Comparison of ENCODE assay signal across 15 mouse cellular contexts in genomic region chr16:78314026-78314425, GRCm38 (mm10). TPM values are rescaled to one million over a fixed set of nuclear protein-coding genes. Genes with fewer than 3 reads are reported as not detected.
A peak's percentile ranks its signal among the peaks of the same experiment; 100 is the strongest.
DNase-seq lines count a peak whose midpoint lies in the region; ATAC-seq and TF ChIP-seq lines count a peak whose summit lies in the region.
"Had no signal": no experiment of that assay in that cellular context is flagged by ENCODE, and none has a peak within 500 bp of the region (broad histone marks: within the 10 kb centered on the region; RNA-seq: fewer than 3 reads in every experiment).

No protein-coding gene starts in this region.

- H3K9ac ChIP-seq in heart, adult 2 months (ENCODE audit: low read depth, low read length) = no peak overlapping the region; the same call in 1 of the 2 replicates
- H3K9ac ChIP-seq in embryonic facial prominence, embryonic 13.5 days = no peak overlapping the region
- no peak overlapping the region for H3K9ac ChIP-seq in forebrain, postnatal 0 days
- H3K9ac ChIP-seq in midbrain, embryonic 11.5 days (ENCODE audit: low read length) = no peak overlapping the region
- H3K9ac ChIP-seq: lung, embryonic 15.5 days had no signal

- no peaks in the 10 kb centered on the region for H3K27me3 ChIP-seq in heart, adult 2 months (ENCODE audit: control insufficient read depth, insufficient read depth, low read length)
- H3K27me3 ChIP-seq in embryonic facial prominence, embryonic 13.5 days = no peaks in the 10 kb centered on the region
- H3K27me3 ChIP-seq in forebrain, postnatal 0 days (ENCODE audit: insufficient read depth, low read length) = no peaks in the 10 kb centered on the region
- H3K27me3 ChIP-seq in midbrain, embryonic 11.5 days (ENCODE audit: control insufficient read depth, insufficient read depth, low read length) = no peaks in the 10 kb centered on the region
- H3K27me3 ChIP-seq in thymus, adult 2 months (ENCODE audit: control insufficient read depth, insufficient read depth, low read length) = no peaks in the 10 kb centered on the region
- H3K27me3 ChIP-seq: lung, embryonic 15.5 days had no signal

- peak overlapping the region; percentile 65 for H3K27ac ChIP-seq in heart, adult 2 months
- H3K27ac ChIP-seq in embryonic facial prominence, embryonic 13.5 days = no peak overlapping the region
- no peak overlapping the region for H3K27ac ChIP-seq in forebrain, postnatal 0 days (ENCODE audit: low read depth, low read length)
- H3K27ac ChIP-seq in midbrain, embryonic 11.5 days (ENCODE audit: low read depth, low read length) = no peak overlapping the region
- no peak overlapping the region for H3K27ac ChIP-seq in thymus, adult 2 months (ENCODE audit: control insufficient read depth, insufficient read depth, low read length)
- H3K27ac ChIP-seq: lung, embryonic 15.5 days had no signal

- no peak for TF ChIP-seq CTCF in heart, adult 2 months (IDR thresholded peaks at IDR 0.05)
- TF ChIP-seq CTCF in forebrain, postnatal 0 days (IDR thresholded peaks at IDR 0.05; ENCODE audit: low read depth) = no peak
- no peak for TF ChIP-seq CTCF in thymus, adult 2 months (IDR thresholded peaks at IDR 0.05; ENCODE audit: borderline replicate concordance, control insufficient read depth, extremely low read depth, insufficient read depth, low read length, poor library complexity)

- no peak for DNase-seq in heart, adult 2 months
- no peak for DNase-seq in heart, postnatal 36 days
- DNase-seq in forebrain, postnatal 0 days = peak; percentile 9
- DNase-seq in midbrain, embryonic 11.5 days (ENCODE audit: low spot score, missing footprints) = no peak
- DNase-seq in thymus, adult 2 months = no peak
- DNase-seq in adrenal gland, postnatal 36 days = no peak
- no peak for DNase-seq in right cerebral cortex, adult 18-20 months
- DNase-seq: B cell, adult 2 months; kidney, postnatal 4 days; left cerebral cortex, postnatal 4 days; thymus, postnatal 14 days had no signal

- WGBS in heart, adult 2 months = 58% methylated on average over 6 of the region's 6 CpGs
- WGBS in embryonic facial prominence, embryonic 13.5 days = 42% methylated on average over 6 of the region's 6 CpGs
- 13% methylated on average over 6 of the region's 6 CpGs for WGBS in forebrain, postnatal 0 days
- WGBS in midbrain, embryonic 11.5 days = 48% methylated on average over 6 of the region's 6 CpGs
- 93% methylated on average over 6 of the region's 6 CpGs for WGBS in thymus, adult 2 months

- H3K79me2 ChIP-seq in heart, adult 2 months (replicated peaks; ENCODE audit: control insufficient read depth, insufficient read depth, low read length) = no peaks in the 10 kb centered on the region

- intact Hi-C loops in heart, adult 2 months (cut with DNase I) = no loop called here
- intact Hi-C loops in heart, postnatal 36 days (cut with DNase I) = no loop called here

- peak overlapping the region; percentile 38 for H3K4me2 ChIP-seq in embryonic facial prominence, embryonic 13.5 days
- H3K4me2 ChIP-seq in forebrain, postnatal 0 days (ENCODE audit: low read depth) = peak overlapping the region; percentile 37
- 0 out of 2 replicates have a peak overlapping the region, but pooled peaks have one; percentile 14 for H3K4me2 ChIP-seq in midbrain, embryonic 11.5 days
- H3K4me2 ChIP-seq: lung, embryonic 15.5 days had no signal

- TF ChIP-seq EP300 in heart, adult 2 months (IDR thresholded peaks at IDR 0.05; ENCODE audit: insufficient read depth, low read depth, low read length) = no peak

- H3K4me1 ChIP-seq in heart, adult 2 months (ENCODE audit: control insufficient read depth, insufficient read depth, low read length) = peaks cover 3% of the 10 kb centered on the region
- H3K4me1 ChIP-seq in embryonic facial prominence, embryonic 13.5 days = peaks cover 24% of the 10 kb centered on the region
- H3K4me1 ChIP-seq in forebrain, postnatal 0 days (ENCODE audit: insufficient read depth) = peaks cover 10% of the 10 kb centered on the region; the same call in 1 of the 2 replicates
- H3K4me1 ChIP-seq in midbrain, embryonic 11.5 days (ENCODE audit: control insufficient read depth, insufficient read depth, low read length) = peaks cover 18% of the 10 kb centered on the region; the same call in 1 of the 2 replicates
- no peaks in the 10 kb centered on the region for H3K4me1 ChIP-seq in thymus, adult 2 months (replicated peaks; ENCODE audit: control insufficient read depth, insufficient read depth, low read length)

- no peaks in the 10 kb centered on the region for H3K9me3 ChIP-seq in embryonic facial prominence, embryonic 13.5 days
- H3K9me3 ChIP-seq in forebrain, postnatal 0 days (ENCODE audit: low read length) = no peaks in the 10 kb centered on the region
- no peaks in the 10 kb centered on the region for H3K9me3 ChIP-seq in midbrain, embryonic 11.5 days (ENCODE audit: control insufficient read depth, low read length)
- H3K9me3 ChIP-seq: lung, embryonic 15.5 days had no signal

- H3K36me3 ChIP-seq in heart, adult 2 months (ENCODE audit: control insufficient read depth, insufficient read depth, low read length) = peaks cover 3% of the 10 kb centered on the region; the same call in 1 of the 2 replicates
- no peaks in the 10 kb centered on the region for H3K36me3 ChIP-seq in embryonic facial prominence, embryonic 13.5 days
- H3K36me3 ChIP-seq in forebrain, postnatal 0 days (ENCODE audit: insufficient read depth) = 0 out of 2 replicates have a peak, but pooled peaks cover 3% of the 10 kb centered on the region
- no peaks in the 10 kb centered on the region for H3K36me3 ChIP-seq in midbrain, embryonic 11.5 days (ENCODE audit: control insufficient read depth, insufficient read depth, low read length)
- H3K36me3 ChIP-seq in thymus, adult 2 months (ENCODE audit: control insufficient read depth, insufficient read depth, low read length) = no peaks in the 10 kb centered on the region
- H3K36me3 ChIP-seq: lung, embryonic 15.5 days had no signal

- no peak for TF ChIP-seq POLR2A in heart, adult 2 months (IDR thresholded peaks at IDR 0.05; ENCODE audit: insufficient read depth, low read depth, low read length)
- TF ChIP-seq POLR2A in thymus, adult 2 months (IDR thresholded peaks at IDR 0.05; ENCODE audit: control insufficient read depth, extremely low read depth, insufficient read depth, low read length, poor library complexity) = no peak

- ATAC-seq in embryonic facial prominence, embryonic 13.5 days (ENCODE audit: insufficient number of reproducible peaks, insufficient read depth, low FRiP score, low TSS enrichment, low read depth) = no peak
- no peak for ATAC-seq in forebrain, postnatal 0 days
- no peak for ATAC-seq in midbrain, embryonic 11.5 days (ENCODE audit: low FRiP score)
- ATAC-seq: activated CD4-positive, CD25-positive, alpha-beta regulatory T cell, adult 4 months had no signal

- H3K4me3 ChIP-seq in heart, adult 2 months = no peak overlapping the region
- H3K4me3 ChIP-seq in embryonic facial prominence, embryonic 13.5 days = no peak overlapping the region
- H3K4me3 ChIP-seq in forebrain, postnatal 0 days (ENCODE audit: low read depth, low read length) = peak overlapping the region; percentile 5; the same call in 1 of the 2 replicates
- no peak overlapping the region for H3K4me3 ChIP-seq in midbrain, embryonic 11.5 days (ENCODE audit: low read depth, low read length)
- no peak overlapping the region for H3K4me3 ChIP-seq in thymus, adult 2 months (ENCODE audit: control insufficient read depth, insufficient read depth, low read length)
- H3K4me3 ChIP-seq: lung, embryonic 15.5 days had no signal

RNA-seq across cellular contexts. Expression of gene Cxadr, which starts 12.7 kb away (rescaled TPM):
- total RNA-seq in heart, adult 2 months (2021) = 10 to 100 TPM; 40.5 to 43.8 TPM
- 13.8 and 34.4 TPM in 2 replicates for polyA plus RNA-seq in heart, adult 2 months (2012; rRNA removed)
- total RNA-seq in heart, postnatal 36 days (2021) = 10 to 100 TPM; 50.3 to 50.7 TPM
- 24.1 and 30.3 TPM in 2 replicates for polyA plus RNA-seq in embryonic facial prominence, embryonic 13.5 days (2015; fragmentation: Nextera tagmentation; extraction: Ambion mirVana)
- 331 and 396 TPM in 2 replicates for total RNA-seq in forebrain, postnatal 0 days (2014; rRNA removed)
- polyA plus RNA-seq in forebrain, postnatal 0 days (2015; fragmentation: Nextera tagmentation; extraction: Ambion mirVana) = 118 and 156 TPM in 2 replicates
- 69.0 and 76.4 TPM in 2 replicates for polyA plus RNA-seq in midbrain, embryonic 11.5 days (2014; fragmentation: Nextera tagmentation; extraction: Ambion mirVana)
- polyA plus RNA-seq in thymus, adult 2 months (2012; rRNA removed) = 2.8 and 4.5 TPM in 2 replicates
- 10 to 100 TPM in 1 of 2 experiments, 1 to 10 TPM in 1; 6.7 to 32.1 TPM for total RNA-seq in adrenal gland, postnatal 36 days (2021)
- total RNA-seq: MEL had no signal
